Mouse (Mus musculus): ENCODE results near the gene Aagab.

Aagab gene

GRCm38 (mm10) chr9:63647581-63648519 lies 45.4 kb downstream of the Aagab start:
- no peak for DNase-seq (ENCODE audit: low spot score in 2 of 2)

- DNase-seq (ENCODE audit: low spot score in 2 of 2): no peak
These were observed 46.1 kb downstream of the Aagab start for GRCm38 (mm10) chr9:63648520-63648918.

GRCm38 (mm10) chr9:63649841-63650545 lies 47.5 kb downstream of the Aagab start:
- no peak for DNase-seq (ENCODE audit: low spot score in 2 of 2)

- DNase-seq (ENCODE audit: low spot score in 2 of 2): no peak
These were observed 48.4 kb downstream of the Aagab start for GRCm38 (mm10) chr9:63650905-63651304.

GRCm38 (mm10) chr9:63651594-63651993 lies 49.1 kb downstream of the Aagab start:
- DNase-seq (ENCODE audit: low spot score in 2 of 2): no peak

- no peak for DNase-seq (ENCODE audit: low spot score in 2 of 2)
These were observed 51.2 kb downstream of the Aagab start for GRCm38 (mm10) chr9:63653666-63654065.

- DNase-seq (ENCODE audit: low spot score in 2 of 2): no peak
These were observed 52.1 kb downstream of the Aagab start for GRCm38 (mm10) chr9:63654575-63654974.

DNA sequence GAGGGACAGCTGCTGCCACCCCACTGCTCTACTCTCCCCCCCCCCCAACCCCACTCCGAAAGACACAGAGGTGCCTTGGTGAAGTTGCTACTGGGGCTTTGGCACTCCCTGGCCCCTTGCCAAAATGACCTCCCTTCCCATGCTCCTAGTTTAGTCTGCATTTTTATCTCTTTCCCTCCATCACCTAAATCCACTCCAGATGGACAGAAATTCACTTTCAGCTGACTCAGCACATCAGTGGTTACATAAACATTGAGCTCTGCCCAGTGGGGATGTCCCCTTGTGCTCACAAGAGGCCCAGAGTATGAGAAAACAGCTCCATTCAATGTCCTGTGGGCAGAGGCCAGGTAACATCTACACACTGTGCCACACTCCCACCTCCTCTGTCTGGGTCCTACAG lies 52.6 kb downstream of the Aagab start:
- DNase-seq (ENCODE audit: low spot score in 2 of 2): no peak

- no peak for DNase-seq (ENCODE audit: low spot score in 2 of 2)
These were observed 54.7 kb downstream of the Aagab start for GRCm38 (mm10) chr9:63657167-63657566.

DNA sequence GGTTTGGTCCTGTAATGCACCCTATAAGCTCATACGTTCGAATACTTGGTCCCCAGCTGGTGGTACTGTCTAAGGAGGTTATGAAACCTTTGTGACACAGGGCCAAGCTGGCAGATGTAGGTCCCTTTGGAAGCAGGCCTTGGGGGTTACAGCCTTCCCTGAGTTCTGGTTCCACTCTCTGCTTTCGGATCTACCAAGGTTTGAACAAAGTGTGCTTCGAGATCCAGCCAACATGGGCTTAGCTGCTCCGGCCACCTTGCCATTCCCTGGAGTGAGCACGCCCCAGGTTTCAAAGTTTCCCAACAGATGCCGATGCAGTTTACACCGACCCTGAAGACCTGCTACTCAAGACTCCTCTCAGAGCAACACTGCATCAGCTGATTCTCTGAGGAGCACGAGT lies 56.0 kb downstream of the Aagab start:
- no peak for DNase-seq (ENCODE audit: low spot score in 2 of 2)

GRCm38 (mm10) chr9:63658970-63659371 lies 56.5 kb downstream of the Aagab start:
- no peak for DNase-seq (ENCODE audit: low spot score in 2 of 2)

- no peak for DNase-seq (ENCODE audit: low spot score in 2 of 2)
These were observed 57.6 kb downstream of the Aagab start for GRCm38 (mm10) chr9:63660061-63660460.

- DNase-seq (ENCODE audit: low spot score in 2 of 2): no peak
These were observed 58.2 kb downstream of the Aagab start for GRCm38 (mm10) chr9:63660691-63661090.

DNA sequence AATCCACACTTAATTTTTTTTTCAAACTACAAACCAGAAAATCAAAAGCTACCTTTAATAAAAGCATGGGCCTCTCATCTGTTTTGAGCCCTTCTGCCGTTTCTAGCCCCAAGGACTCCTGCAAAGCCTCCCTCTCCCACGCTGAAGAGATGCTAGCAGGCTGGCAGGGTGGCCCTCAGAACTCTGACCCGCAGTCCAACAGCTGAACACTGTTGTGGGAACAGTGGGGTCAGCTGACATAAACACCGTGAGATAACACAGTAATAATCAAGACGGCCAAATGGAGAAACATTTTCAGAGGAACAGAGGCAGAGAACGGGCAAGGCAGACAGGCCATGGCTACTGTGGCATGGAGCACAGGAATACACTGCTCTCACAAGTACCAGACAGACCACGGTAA lies 60.3 kb downstream of the Aagab start:
- DNase-seq (ENCODE audit: low spot score in 2 of 2): no peak

- no peak for DNase-seq (ENCODE audit: low spot score in 2 of 2)
These were observed 60.8 kb downstream of the Aagab start for GRCm38 (mm10) chr9:63663222-63663621.

- DNase-seq (ENCODE audit: low spot score in 2 of 2): no peak
These were observed 61.9 kb downstream of the Aagab start for GRCm38 (mm10) chr9:63664300-63664745.

- no peak for DNase-seq (ENCODE audit: low spot score in 2 of 2)
These were observed 62.6 kb downstream of the Aagab start for GRCm38 (mm10) chr9:63664792-63665646.

GRCm38 (mm10) chr9:63666612-63667372 lies 64.3 kb downstream of the Aagab start:
- no peak for DNase-seq (ENCODE audit: low spot score in 2 of 2)

DNA sequence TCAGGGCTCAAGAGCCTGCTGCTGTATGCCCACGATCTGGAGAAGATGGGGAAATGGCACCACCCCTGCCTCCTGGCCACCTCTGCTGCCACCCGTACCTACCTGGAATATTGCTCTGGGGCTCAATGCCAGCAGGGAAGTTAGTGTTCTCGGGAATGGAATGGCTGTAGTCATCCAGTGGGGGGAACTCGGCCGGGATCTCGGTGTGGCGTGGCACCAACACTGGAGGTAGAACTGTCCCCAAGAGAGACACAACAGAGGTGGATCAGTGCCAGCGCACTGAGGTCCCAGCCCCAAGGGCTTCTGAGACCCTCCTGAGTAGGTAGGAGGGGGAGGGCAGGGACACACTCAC lies 64.9 kb downstream of the Aagab start:
- DNase-seq (ENCODE audit: low spot score in 2 of 2): no peak

DNA sequence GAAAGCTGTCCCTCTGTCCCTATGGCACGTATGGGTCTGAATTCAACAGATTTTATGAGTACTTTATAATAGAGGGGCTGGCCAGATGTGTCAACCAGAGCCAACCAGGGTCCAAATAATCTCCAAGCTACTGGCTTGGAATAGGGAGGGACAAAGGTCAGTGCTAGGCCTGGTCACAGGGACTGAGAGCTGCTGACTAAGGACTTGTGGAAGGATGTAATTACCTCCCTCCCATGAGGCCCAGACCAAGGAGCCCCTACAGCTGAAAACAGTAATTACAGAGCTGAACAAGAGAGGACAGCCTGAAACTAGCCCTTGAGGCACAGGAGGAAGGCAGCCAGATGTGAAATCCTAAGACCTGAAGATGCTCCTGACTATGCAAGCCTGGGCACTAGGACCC lies 66.2 kb downstream of the Aagab start:
- no peak for DNase-seq (ENCODE audit: low spot score in 2 of 2)

- no peak for DNase-seq (ENCODE audit: low spot score in 2 of 2)
These were observed 67.4 kb downstream of the Aagab start for GRCm38 (mm10) chr9:63669816-63670215.
